Mouse (Mus musculus) cerebellum, adult 2 months (tissue): ENCODE data around the gene Rpain. TPM values are rescaled to one million over a fixed set of nuclear protein-coding genes. Genes with fewer than 3 reads are reported as not detected.

Experiments used
- DNase-seq, 2 experiments: peaks; one replicate each; pipeline ENCODE4 v3.0.0; 2021
- H3K27ac ChIP-seq: fragments of 200-500 bp; 2 replicates; pipeline ENCODE4 v1.5.1; 2012; ENCODE audit warnings: low read length, control low read depth, inconsistent platforms; ENCODE audit not compliant: insufficient read depth
- H3K27me3 ChIP-seq: fragments of 200-500 bp; 2 replicates; pipeline ENCODE4 v1.6.1; 2012; ENCODE audit warnings: inconsistent platforms, mild to moderate bottlenecking, low read length, moderate library complexity; ENCODE audit not compliant: control insufficient read depth, insufficient read depth
- H3K4me1 ChIP-seq: fragments of 200-500 bp; 2 replicates; pipeline ENCODE4 v1.6.1; 2011; ENCODE audit warnings: low read length; ENCODE audit not compliant: control insufficient read depth, insufficient read depth
- H3K4me3 ChIP-seq: fragments of 200-500 bp; replicated peaks from 2 replicates; pipeline ENCODE3; 2011; ENCODE audit warnings: mild to moderate bottlenecking, low read depth, low read length, control low read depth; ENCODE audit not compliant: insufficient read depth
- CTCF ChIP-seq: fragments of 200-500 bp; IDR thresholded peaks from 2 replicates; pipeline ENCODE4 v1.5.1; 2011; ENCODE audit warnings: low read depth, mild to moderate bottlenecking, control low read depth, low read length, moderate library complexity, borderline replicate concordance; ENCODE audit not compliant: insufficient read depth
- POLR2A ChIP-seq: fragments of 200-500 bp; IDR thresholded peaks from 2 replicates; pipeline ENCODE4 v1.6.1; 2011; ENCODE audit warnings: low read length, control low read depth, borderline replicate concordance; ENCODE audit not compliant: insufficient read depth
- WGBS: fragments of 180-500 bp; shearing (Covaris S2); methylation state at CpG from one replicate; pipeline ENCODE4 v1.1.7; 2018; 5-methylcytosine and 5-hydroxymethylcytosine counted together
- polyA plus RNA-seq: library from polyadenylated mRNA; depleted of rRNA; stranded (reverse); fragments of >200 nt; gene quantifications from 2 replicates; pipeline ENCODE4 v1.2.3, GENCODE M21; 2012; rRNA removed

The Rpain gene
- polyA plus RNA-seq = 56.9 and 58.1 TPM in 2 replicates

GRCm38 (mm10) chr11:70969821-70970559 is at the start of gene Rpain, which contains the start of gene Nup88:
Gene Rpain, plus strand, starts transcription at chr11:70970213.
Gene Nup88, minus strand, starts transcription at chr11:70969973.
- TF ChIP-seq POLR2A = peak; percentile 84
- no peak for TF ChIP-seq CTCF
- WGBS = under 1% methylated on average over 43 of the region's 43 CpGs
- peak; percentile 93 to 96 for DNase-seq
- H3K4me1 ChIP-seq = peaks cover 6% of the 10 kb centered on the region; the same call in 1 of the 2 replicates
- H3K27me3 ChIP-seq = no peaks in the 10 kb centered on the region
- H3K4me3 ChIP-seq = peak within 1 kb of the TSS; percentile 66
- H3K27ac ChIP-seq = peak within 1 kb of the TSS; percentile 65

GRCm38 (mm10) chr11:70931461-70931860 is 38.6 kb upstream of the Rpain start:
- 88% methylated on average over 5 of the region's 5 CpGs for WGBS
- H3K27me3 ChIP-seq = no peaks in the 10 kb centered on the region
- no peak overlapping the region for H3K27ac ChIP-seq
- H3K4me3 ChIP-seq = no peak overlapping the region
- no peak for DNase-seq
- TF ChIP-seq CTCF (no peak), POLR2A (no peak)
- no peaks in the 10 kb centered on the region for H3K4me1 ChIP-seq

- 81% methylated on average over 7 of the region's 7 CpGs for WGBS
- Histone ChIP-seq H3K27ac (no peak overlapping the region), H3K4me1 (no peaks in the 10 kb centered on the region), H3K27me3 (no peaks in the 10 kb centered on the region), H3K4me3 (no peak overlapping the region)
- no peak for TF ChIP-seq CTCF
- DNase-seq = no peak
Observed at GRCm38 (mm10) chr11:70935316-70935715, 34.7 kb upstream of the Rpain start.

GRCm38 (mm10) chr11:70942596-70942995 is 27.4 kb upstream of the Rpain start:
- TF ChIP-seq CTCF = no peak
- no peak for TF ChIP-seq POLR2A
- Histone ChIP-seq H3K4me3 (no peak overlapping the region), H3K27me3 (no peaks in the 10 kb centered on the region), H3K4me1 (no peaks in the 10 kb centered on the region), H3K27ac (no peak overlapping the region)
- no peak for DNase-seq
- WGBS = 88% methylated on average over 1 of the region's 1 CpGs

GRCm38 (mm10) chr11:70943651-70944050 is 26.4 kb upstream of the Rpain start:
- 71% methylated on average over 7 of the region's 7 CpGs for WGBS
- H3K27me3 ChIP-seq = no peaks in the 10 kb centered on the region
- peak; percentile 9 to 19 for DNase-seq
- no peak overlapping the region for H3K27ac ChIP-seq
- no peak overlapping the region for H3K4me3 ChIP-seq
- no peaks in the 10 kb centered on the region for H3K4me1 ChIP-seq
- no peak for TF ChIP-seq POLR2A
- no peak for TF ChIP-seq CTCF

- no peaks in the 10 kb centered on the region for H3K4me1 ChIP-seq
- H3K4me3 ChIP-seq = no peak overlapping the region
- no peak for DNase-seq
- TF ChIP-seq POLR2A = no peak
- TF ChIP-seq CTCF = no peak
- H3K27me3 ChIP-seq = no peaks in the 10 kb centered on the region
- H3K27ac ChIP-seq = no peak overlapping the region
- 88% methylated on average over 4 of the region's 4 CpGs for WGBS
Observed at GRCm38 (mm10) chr11:70944935-70945817, 24.8 kb upstream of the Rpain start.

- WGBS = 90% methylated on average over 4 of the region's 4 CpGs
Observed at GRCm38 (mm10) chr11:70954711-70955110, 15.3 kb upstream of the Rpain start.

GRCm38 (mm10) chr11:70960786-70961554 is 9.0 kb upstream of the Rpain start:
- Histone ChIP-seq H3K27ac (no peak overlapping the region), H3K27me3 (no peaks in the 10 kb centered on the region), H3K4me3 (no peak overlapping the region), H3K4me1 (no peaks in the 10 kb centered on the region)
- TF ChIP-seq POLR2A (no peak), CTCF (no peak)
- WGBS = 83% methylated on average over 5 of the region's 5 CpGs
- DNase-seq = no peak

More at GRCm38 (mm10) chr11:70954711-70955110, 15.3 kb upstream of the Rpain start:
- Histone ChIP-seq H3K4me3 (no peak overlapping the region), H3K27me3 (no peaks in the 10 kb centered on the region), H3K4me1 (no peaks in the 10 kb centered on the region), H3K27ac (no peak overlapping the region)
- TF ChIP-seq CTCF (no peak), POLR2A (no peak)
- no peak for DNase-seq
